Mouse (Mus musculus) embryo, embryonic 11 days (tissue): Measurements from ENCODE around the gene Cox16.

Source experiments
- DNase-seq: peaks from one replicate; pipeline ENCODE4 v3.0.0-alpha.2; 2015

Cox16 gene

DNA sequence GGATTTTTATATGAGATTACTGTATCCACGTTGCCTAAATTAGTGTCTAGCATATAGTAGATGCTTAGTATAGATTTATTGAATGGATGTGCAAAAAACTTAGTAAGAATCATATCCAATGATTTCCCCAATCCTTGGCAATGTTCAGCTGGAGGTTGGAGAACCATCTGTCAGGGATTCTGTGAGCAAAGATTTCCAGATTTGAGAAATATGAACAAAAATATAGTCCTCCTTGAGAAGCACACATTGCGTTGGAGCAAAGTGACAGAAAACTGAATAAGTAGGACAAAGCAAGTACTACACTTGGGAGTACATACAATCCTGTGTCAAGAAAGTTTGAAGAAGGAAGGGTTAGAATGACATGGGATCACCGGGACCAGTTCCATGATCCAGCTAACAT lies 160.8 kb downstream of the Cox16 start:
- no peak for DNase-seq

- DNase-seq: peak; percentile 42
Observed at GRCm38 (mm10) chr12:81321021-81321420, 163.9 kb downstream of the Cox16 start.

DNA sequence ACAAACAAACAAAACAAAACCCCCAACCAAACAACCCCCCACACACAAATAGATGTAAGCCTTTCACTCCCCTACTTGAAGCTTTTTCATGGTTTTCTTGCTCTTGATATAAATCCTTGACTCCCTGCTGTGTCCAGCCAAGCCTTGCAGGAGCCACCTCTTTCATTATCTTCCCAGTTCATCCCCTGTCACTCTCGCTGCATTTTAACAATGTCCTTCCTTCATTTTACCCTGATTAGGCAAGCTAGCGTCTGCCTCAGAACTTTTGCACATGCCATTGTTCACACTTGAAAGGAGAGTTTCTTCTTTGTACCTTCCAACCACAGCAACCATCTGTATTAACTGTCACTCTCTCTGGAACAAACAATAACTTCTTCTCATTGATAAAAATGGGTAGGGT lies 167.1 kb downstream of the Cox16 start:
- peak; percentile 13 for DNase-seq

- DNase-seq: no peak
Observed at GRCm38 (mm10) chr12:81315953-81316352, 169.0 kb downstream of the Cox16 start.
